Comparison of ENCODE assay signal across 9 mouse cellular contexts in the genomic region with DNA sequence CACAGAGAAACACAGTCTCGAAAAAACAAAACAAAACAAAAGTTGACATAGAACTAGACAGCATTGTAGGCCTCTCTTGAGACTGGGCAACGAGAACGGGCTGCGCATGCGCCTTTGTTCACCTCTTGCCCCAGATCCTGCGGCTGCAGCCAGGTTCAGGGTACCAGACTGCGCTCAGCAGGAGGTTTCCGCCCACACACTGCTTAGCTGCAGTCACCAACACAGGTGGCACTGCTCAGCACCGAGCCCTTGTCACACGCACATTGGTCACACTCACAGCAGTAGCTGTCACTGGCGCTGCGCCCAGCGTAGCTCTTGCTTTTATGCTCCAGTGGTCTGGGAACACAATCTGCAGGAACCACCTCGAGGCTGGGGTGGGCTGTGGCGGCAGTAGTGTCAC. TPM values are rescaled to one million over a fixed set of nuclear protein-coding genes. Genes with fewer than 3 reads are reported as not detected.
DNase-seq lines count a peak whose midpoint lies in the region; ATAC-seq and TF ChIP-seq lines count a peak whose summit lies in the region.
"Had no signal": no experiment of that assay in that cellular context is flagged by ENCODE, and none has a peak within 500 bp of the region (broad histone marks: within the 10 kb centered on the region; RNA-seq: fewer than 3 reads in every experiment).

No protein-coding gene starts in this region.

- no peak for DNase-seq in hindbrain, embryonic 11.5 days (ENCODE audit: low spot score)
- DNase-seq in cerebellum, adult 11-12 months = peak; percentile 99
- DNase-seq in kidney, postnatal 0 days (ENCODE audit: low spot score) = peak; percentile 77
- DNase-seq in liver = no peak
- no peak for DNase-seq in gastrocnemius, adult 2 months
- DNase-seq in ovary, postnatal 36 days (ENCODE audit: low spot score) = no peak

- intact Hi-C loops in gastrocnemius, adult 2 months (cut with DNase I) = no loop called here

- H3K4me2 ChIP-seq in hindbrain, embryonic 16.5 days (ENCODE audit: low read length) = no peak overlapping the region
- no peak overlapping the region for H3K4me2 ChIP-seq in hindbrain, embryonic 11.5 days (replicated peaks; ENCODE audit: low read depth, low read length)
- no peak overlapping the region for H3K4me2 ChIP-seq in kidney, postnatal 0 days (ENCODE audit: low read length)

- no peak overlapping the region for H3K27ac ChIP-seq in hindbrain, embryonic 16.5 days (ENCODE audit: low read depth, low read length)
- no peak overlapping the region for H3K27ac ChIP-seq in hindbrain, embryonic 11.5 days (ENCODE audit: low read depth, low read length)
- H3K27ac ChIP-seq in kidney, postnatal 0 days = peak overlapping the region; percentile 31; the same call in 1 of the 2 replicates
- H3K27ac ChIP-seq in gastrocnemius, adult 2 months = no peak overlapping the region
- H3K27ac ChIP-seq: forebrain, embryonic 10.5 days had no signal

- H3K4me1 ChIP-seq in hindbrain, embryonic 16.5 days (ENCODE audit: control insufficient read depth, insufficient read depth, low read depth, low read length) = peaks cover 8% of the 10 kb centered on the region
- H3K4me1 ChIP-seq in hindbrain, embryonic 11.5 days (replicated peaks; ENCODE audit: control insufficient read depth, insufficient read depth, low read length) = no peaks in the 10 kb centered on the region; the same call in 1 of the 2 replicates
- peaks cover 5% of the 10 kb centered on the region; the same call in 1 of the 2 replicates for H3K4me1 ChIP-seq in kidney, postnatal 0 days (replicated peaks; ENCODE audit: insufficient read depth, low read length)

- TF ChIP-seq CTCF in kidney, postnatal 0 days (IDR thresholded peaks at IDR 0.05; ENCODE audit: low read depth) = no peak
- TF ChIP-seq CTCF in gastrocnemius, adult 2 months (IDR thresholded peaks at IDR 0.05) = no peak

- H3K36me3 ChIP-seq in hindbrain, embryonic 16.5 days (ENCODE audit: control insufficient read depth, insufficient read depth, low read length) = no peaks in the 10 kb centered on the region
- H3K36me3 ChIP-seq in hindbrain, embryonic 11.5 days (ENCODE audit: control insufficient read depth, insufficient read depth, low read length) = no peaks in the 10 kb centered on the region
- no peaks in the 10 kb centered on the region for H3K36me3 ChIP-seq in kidney, postnatal 0 days (ENCODE audit: insufficient read depth, low read length)
- H3K36me3 ChIP-seq: forebrain, embryonic 10.5 days had no signal

- H3K27me3 ChIP-seq in hindbrain, embryonic 16.5 days (replicated peaks; ENCODE audit: control insufficient read depth, insufficient read depth, low read length) = no peaks in the 10 kb centered on the region
- no peaks in the 10 kb centered on the region for H3K27me3 ChIP-seq in hindbrain, embryonic 11.5 days (ENCODE audit: control insufficient read depth, insufficient read depth, low read length)
- no peaks in the 10 kb centered on the region for H3K27me3 ChIP-seq in kidney, postnatal 0 days (ENCODE audit: insufficient read depth, low read length)

- 43% methylated on average over 15 of the region's 15 CpGs for WGBS in hindbrain, embryonic 16.5 days
- WGBS in hindbrain, embryonic 11.5 days = 57% methylated on average over 15 of the region's 15 CpGs
- WGBS in kidney, postnatal 0 days = 27% methylated on average over 15 of the region's 15 CpGs

- no peaks in the 10 kb centered on the region for H3K9me3 ChIP-seq in hindbrain, embryonic 16.5 days (ENCODE audit: control insufficient read depth, low read length)
- H3K9me3 ChIP-seq in hindbrain, embryonic 11.5 days (ENCODE audit: control insufficient read depth, low read length) = no peaks in the 10 kb centered on the region
- H3K9me3 ChIP-seq in kidney, postnatal 0 days (replicated peaks; ENCODE audit: low read length) = no peaks in the 10 kb centered on the region

- ATAC-seq in hindbrain, embryonic 16.5 days = no peak
- no peak for ATAC-seq in hindbrain, embryonic 11.5 days (ENCODE audit: low FRiP score)
- ATAC-seq in CD4-positive, CD25-positive, alpha-beta regulatory T cell, adult 4 months = peak; percentile 36
- ATAC-seq in kidney, postnatal 0 days (replicated peaks; ENCODE audit: low FRiP score, low read depth) = peak; percentile 59

- H3K9ac ChIP-seq in hindbrain, embryonic 16.5 days (ENCODE audit: low read depth, low read length) = 0 out of 2 replicates have a peak overlapping the region, but pooled peaks have one; percentile 6
- H3K9ac ChIP-seq in hindbrain, embryonic 11.5 days (ENCODE audit: low read depth, low read length) = no peak overlapping the region
- H3K9ac ChIP-seq in kidney, postnatal 0 days (ENCODE audit: low read depth, low read length) = no peak overlapping the region

- H3K4me3 ChIP-seq in hindbrain, embryonic 16.5 days (ENCODE audit: low read length) = no peak overlapping the region
- H3K4me3 ChIP-seq in hindbrain, embryonic 11.5 days (ENCODE audit: low read depth, low read length) = no peak overlapping the region
- H3K4me3 ChIP-seq in kidney, postnatal 0 days (replicated peaks; ENCODE audit: low read depth, low read length) = no peak overlapping the region
- H3K4me3 ChIP-seq in gastrocnemius, adult 2 months = no peak overlapping the region
- H3K4me3 ChIP-seq: forebrain, embryonic 10.5 days had no signal

RNA-seq across cellular contexts. Expression of a gene that starts 3.4 kb away (rescaled TPM):
- polyA plus RNA-seq in hindbrain, embryonic 16.5 days (2015; fragmentation: Nextera tagmentation; extraction: Ambion mirVana) = 16.8 and 17.0 TPM in 2 replicates
- 20.9 and 23.2 TPM in 2 replicates for polyA plus RNA-seq in hindbrain, embryonic 11.5 days (2014; fragmentation: Nextera tagmentation; extraction: Ambion mirVana)
- 1 to 10 TPM; 2.4 to 5.1 TPM for polyA plus RNA-seq in CD4-positive, CD25-positive, alpha-beta regulatory T cell, adult 4 months (2017; shearing (Covaris generic))
- 32.0 and 35.1 TPM in 2 replicates for polyA plus RNA-seq in kidney, postnatal 0 days (2015; fragmentation: Nextera tagmentation; extraction: Ambion mirVana)
- 1 to 10 TPM; 5.9 to 6.9 TPM for total RNA-seq in gastrocnemius, adult 2 months (2021)

RNA-seq across cellular contexts. Expression of a gene that starts 5.6 kb away (rescaled TPM):
- polyA plus RNA-seq in hindbrain, embryonic 16.5 days (2015; fragmentation: Nextera tagmentation; extraction: Ambion mirVana) = 0.21 and 0.54 TPM in 2 replicates
- 1.4 and 3.3 TPM in 2 replicates for polyA plus RNA-seq in hindbrain, embryonic 11.5 days (2014; fragmentation: Nextera tagmentation; extraction: Ambion mirVana)
- polyA plus RNA-seq in CD4-positive, CD25-positive, alpha-beta regulatory T cell, adult 4 months (2017; shearing (Covaris generic)) = not detected
- polyA plus RNA-seq in kidney, postnatal 0 days (2015; fragmentation: Nextera tagmentation; extraction: Ambion mirVana) = not detected in 2 replicates
- under 1 TPM; 0.36 to 0.42 TPM for total RNA-seq in gastrocnemius, adult 2 months (2021)

RNA-seq across cellular contexts. Expression of a gene that starts 12.5 kb away (rescaled TPM):
- polyA plus RNA-seq in hindbrain, embryonic 16.5 days (2015; fragmentation: Nextera tagmentation; extraction: Ambion mirVana) = 14.6 and 14.8 TPM in 2 replicates
- 17.4 and 18.7 TPM in 2 replicates for polyA plus RNA-seq in hindbrain, embryonic 11.5 days (2014; fragmentation: Nextera tagmentation; extraction: Ambion mirVana)
- polyA plus RNA-seq in CD4-positive, CD25-positive, alpha-beta regulatory T cell, adult 4 months (2017; shearing (Covaris generic)) = 10 to 100 TPM in 1 of 2 experiments, 1 to 10 TPM in 1; 9.2 to 16.8 TPM
- polyA plus RNA-seq in kidney, postnatal 0 days (2015; fragmentation: Nextera tagmentation; extraction: Ambion mirVana) = 79.0 and 88.4 TPM in 2 replicates
- total RNA-seq in gastrocnemius, adult 2 months (2021) = 1 to 10 TPM; 1.8 to 2.1 TPM

RNA-seq across cellular contexts. Expression of a gene that starts 18.6 kb away (rescaled TPM):
- 124 and 131 TPM in 2 replicates for polyA plus RNA-seq in hindbrain, embryonic 16.5 days (2015; fragmentation: Nextera tagmentation; extraction: Ambion mirVana)
- 82.1 and 85.2 TPM in 2 replicates for polyA plus RNA-seq in hindbrain, embryonic 11.5 days (2014; fragmentation: Nextera tagmentation; extraction: Ambion mirVana)
- polyA plus RNA-seq in CD4-positive, CD25-positive, alpha-beta regulatory T cell, adult 4 months (2017; shearing (Covaris generic)) = 100 to 1,000 TPM; 179 to 205 TPM
- polyA plus RNA-seq in kidney, postnatal 0 days (2015; fragmentation: Nextera tagmentation; extraction: Ambion mirVana) = 95.3 and 101 TPM in 2 replicates
- 10 to 100 TPM; 21.0 to 22.9 TPM for total RNA-seq in gastrocnemius, adult 2 months (2021)

RNA-seq across cellular contexts. Expression of a gene that starts 35.4 kb away (rescaled TPM):
- polyA plus RNA-seq in hindbrain, embryonic 16.5 days (2015; fragmentation: Nextera tagmentation; extraction: Ambion mirVana) = 15.8 and 16.8 TPM in 2 replicates
- polyA plus RNA-seq in hindbrain, embryonic 11.5 days (2014; fragmentation: Nextera tagmentation; extraction: Ambion mirVana) = 5.3 and 6.8 TPM in 2 replicates
- not detected for polyA plus RNA-seq in CD4-positive, CD25-positive, alpha-beta regulatory T cell, adult 4 months (2017; shearing (Covaris generic))
- polyA plus RNA-seq in kidney, postnatal 0 days (2015; fragmentation: Nextera tagmentation; extraction: Ambion mirVana) = 9.3 and 9.5 TPM in 2 replicates
- total RNA-seq in gastrocnemius, adult 2 months (2021) = 1 to 10 TPM; 3.8 to 4.3 TPM

Comparison
In these comparisons a context has a peak if more than half of its experiments do, and no peak if none do; other contexts are left out.
1. ATAC-seq: peak in CD4-positive, CD25-positive, alpha-beta regulatory T cell, adult 4 months (single experiment) and kidney, postnatal 0 days (single experiment); none in hindbrain, embryonic 16.5 days (single experiment) and hindbrain, embryonic 11.5 days (single experiment).
2. DNase-seq: peak in cerebellum, adult 11-12 months (single experiment) and kidney, postnatal 0 days (single experiment); none in hindbrain, embryonic 11.5 days (single experiment), liver (single experiment), gastrocnemius, adult 2 months (single experiment) and ovary, postnatal 36 days (single experiment).